Mouse (Mus musculus) cortical plate, adult 2 months (tissue): ENCODE data around the gene Klf14. TPM values are rescaled to one million over a fixed set of nuclear protein-coding genes. Genes with fewer than 3 reads are reported as not detected.

Experiments used
- H3K27ac ChIP-seq: fragments of 200-500 bp; 2 replicates; pipeline ENCODE4 v1.5.1; 2012; ENCODE audit warnings: low read length, control low read depth, inconsistent platforms; ENCODE audit not compliant: insufficient read depth
- H3K4me1 ChIP-seq: fragments of 200-500 bp; 2 replicates; pipeline ENCODE4 v1.6.1; 2011; ENCODE audit warnings: low read length; ENCODE audit not compliant: control insufficient read depth, insufficient read depth
- H3K4me3 ChIP-seq: fragments of 200-500 bp; 2 replicates; pipeline ENCODE4 v1.5.1; 2011; ENCODE audit warnings: mild to moderate bottlenecking, low read length, control low read depth; ENCODE audit not compliant: insufficient read depth
- CTCF ChIP-seq: fragments of 200-500 bp; IDR thresholded peaks from 2 replicates; pipeline ENCODE4 v1.5.1; 2011; ENCODE audit warnings: mild to moderate bottlenecking, control low read depth, low read length; ENCODE audit not compliant: insufficient read depth; ENCODE audit errors: extremely low read depth
- POLR2A ChIP-seq: fragments of 200-500 bp; IDR thresholded peaks from 2 replicates; pipeline ENCODE4 v1.6.1; 2011; ENCODE audit warnings: mild to moderate bottlenecking, low read length, control low read depth; ENCODE audit not compliant: insufficient read depth; ENCODE audit errors: extremely low read depth
- polyA plus RNA-seq: library from polyadenylated mRNA; depleted of rRNA; stranded (reverse); fragments of >200 nt; gene quantifications from 2 replicates; pipeline ENCODE4 v1.2.3, GENCODE M21; 2012; rRNA removed

Klf14 gene
- polyA plus RNA-seq, 1 experiment = 0.19 TPM

DNA sequence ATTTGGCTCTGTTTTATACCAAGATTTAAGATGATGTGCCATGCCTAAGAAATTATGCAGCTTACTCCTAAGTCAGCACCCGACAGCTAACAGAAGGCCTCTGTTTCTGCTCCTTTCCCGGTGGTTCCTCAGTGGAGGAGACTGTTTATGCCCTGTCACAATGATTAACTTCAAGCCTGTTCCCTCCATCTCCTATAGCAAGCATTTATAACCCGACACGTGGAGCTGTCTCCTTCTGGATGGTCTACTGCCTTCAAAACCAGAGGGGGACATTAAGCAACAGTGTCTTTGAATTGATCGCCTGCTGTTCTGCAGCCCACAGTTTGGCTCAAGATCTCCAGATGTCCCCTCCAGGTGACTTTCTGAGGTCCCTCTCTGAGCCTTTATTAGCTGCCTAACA lies 19.6 kb downstream of the Klf14 start:
- Histone ChIP-seq H3K4me1 (no peaks in the 10 kb centered on the region), H3K27ac (no peak overlapping the region), H3K4me3 (no peak overlapping the region)
- TF ChIP-seq POLR2A = no peak
- TF ChIP-seq CTCF = no peak

DNA sequence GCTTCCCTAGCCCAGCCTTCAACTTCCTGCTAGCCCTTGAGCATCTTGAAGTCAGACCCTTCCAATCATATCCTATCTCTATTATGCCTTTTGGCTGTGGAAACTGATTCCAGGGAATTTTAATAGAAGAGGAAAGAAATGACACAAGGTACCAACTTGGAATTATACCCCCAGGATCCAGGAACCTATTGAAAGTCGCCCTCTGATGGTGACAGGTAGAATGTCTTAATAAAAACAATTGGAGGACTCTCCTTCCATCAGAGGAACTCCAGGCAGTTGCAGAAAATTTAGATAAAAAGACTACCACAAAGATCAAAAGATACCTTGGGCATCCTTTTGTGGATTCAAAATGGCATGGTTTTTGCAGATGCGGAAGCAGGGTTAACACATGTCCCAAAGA lies 36.1 kb downstream of the Klf14 start:
- H3K27ac ChIP-seq = no peak overlapping the region
- H3K4me3 ChIP-seq = no peak overlapping the region
- H3K4me1 ChIP-seq = peaks cover 1% of the 10 kb centered on the region; the same call in 1 of the 2 replicates
- no peak for TF ChIP-seq POLR2A

DNA sequence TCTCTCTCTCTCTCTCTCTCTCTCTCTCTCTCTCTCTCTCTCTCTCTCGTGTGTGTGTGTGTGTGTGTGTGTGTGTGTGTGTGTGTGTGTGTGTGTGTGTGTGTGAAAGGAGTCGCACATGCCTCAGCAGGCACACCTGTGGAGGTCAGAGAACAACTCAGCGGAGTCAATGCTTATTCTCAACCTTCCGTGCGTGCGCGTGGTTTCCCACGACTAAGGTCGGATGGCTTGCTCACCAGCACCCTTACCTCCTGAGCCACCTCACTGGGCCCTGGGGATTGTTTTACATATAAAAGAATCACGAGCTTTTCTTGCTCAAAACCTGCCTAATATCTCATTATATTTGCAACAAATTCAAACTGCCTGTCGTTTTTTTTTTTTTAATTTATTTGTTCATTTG lies 37.1 kb downstream of the Klf14 start:
- TF ChIP-seq CTCF (no peak), POLR2A (no peak)
- Histone ChIP-seq H3K4me1 (peaks cover 1% of the 10 kb centered on the region; the same call in 1 of the 2 replicates), H3K4me3 (no peak overlapping the region; the same call in 1 of the 2 replicates), H3K27ac (no peak overlapping the region)

DNA sequence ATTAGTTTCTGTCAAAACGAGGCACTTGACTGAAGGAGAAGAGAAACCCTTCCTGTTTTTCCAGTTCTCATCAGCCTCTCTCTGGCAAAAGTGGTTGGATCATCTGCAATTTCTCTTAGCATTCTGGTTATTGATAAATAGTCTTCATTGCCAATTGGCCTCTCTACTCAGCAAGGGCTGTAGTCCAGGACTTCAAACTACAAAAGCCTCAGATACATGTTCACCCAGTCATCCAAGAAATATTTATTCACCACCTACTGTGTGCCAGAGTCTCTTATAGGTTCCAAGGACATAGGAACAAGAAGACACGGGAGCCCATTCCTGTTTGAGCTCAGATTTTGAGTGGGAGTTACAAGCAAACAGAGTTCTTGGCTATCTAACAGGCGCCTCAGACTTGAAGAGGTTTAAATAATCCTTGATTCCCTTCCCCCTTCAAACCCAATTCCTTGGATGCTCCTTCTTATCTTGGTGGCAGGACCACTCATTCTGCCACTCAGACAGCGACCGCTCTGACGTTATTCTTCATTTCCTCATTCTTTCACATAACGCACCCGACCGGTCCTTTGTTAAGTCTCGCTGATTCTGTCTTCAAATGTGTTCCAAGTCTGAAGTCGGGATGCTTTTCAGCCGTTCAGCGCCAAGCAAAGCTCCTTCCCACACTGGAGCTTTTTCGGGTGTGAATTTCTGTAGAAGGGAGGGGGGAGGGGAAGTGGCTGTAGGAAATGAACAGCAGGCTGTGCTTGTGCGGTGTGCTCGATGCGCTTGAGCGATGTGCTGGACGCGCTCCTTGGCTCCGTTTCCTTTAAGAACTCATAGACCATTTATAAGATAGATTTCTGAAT lies 37.8 kb downstream of the Klf14 start:
- no peak for TF ChIP-seq POLR2A
- TF ChIP-seq CTCF = no peak

DNA sequence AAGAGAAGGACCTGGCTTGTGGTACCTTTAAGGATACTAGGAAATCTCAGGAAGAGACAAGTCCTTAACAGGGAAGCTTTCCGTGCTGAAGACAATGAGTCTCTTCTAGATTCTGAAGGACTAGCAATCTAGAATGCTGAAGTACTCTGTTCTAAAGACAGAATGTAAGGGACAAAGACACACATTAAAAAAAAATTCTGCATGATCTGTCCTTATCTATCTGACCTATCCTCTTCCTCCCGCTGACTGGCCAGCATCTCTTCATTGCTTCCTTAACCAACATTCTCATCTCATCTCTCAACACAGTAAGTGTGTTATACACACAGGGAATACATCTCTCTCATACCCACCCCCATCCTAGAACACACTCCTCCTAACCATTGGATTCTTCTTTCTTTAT lies 43.4 kb downstream of the Klf14 start, which contains the start of gene Tsga13:
Gene Tsga13, minus strand, starts transcription at position 101 of the 400 bp plus-strand sequence.
- TF ChIP-seq CTCF (no peak), POLR2A (no peak)
- H3K4me3 ChIP-seq = no peak within 1 kb of the TSS
- no peaks in the 10 kb centered on the region for H3K4me1 ChIP-seq
- no peak within 1 kb of the TSS for H3K27ac ChIP-seq

More for the DNA sequence above, 37.8 kb downstream of the Klf14 start:
- Histone ChIP-seq H3K4me3 (peak overlapping the region; percentile 19), H3K27ac (no peak overlapping the region), H3K4me1 (peaks cover 1% of the 10 kb centered on the region; the same call in 1 of the 2 replicates)

DNA sequence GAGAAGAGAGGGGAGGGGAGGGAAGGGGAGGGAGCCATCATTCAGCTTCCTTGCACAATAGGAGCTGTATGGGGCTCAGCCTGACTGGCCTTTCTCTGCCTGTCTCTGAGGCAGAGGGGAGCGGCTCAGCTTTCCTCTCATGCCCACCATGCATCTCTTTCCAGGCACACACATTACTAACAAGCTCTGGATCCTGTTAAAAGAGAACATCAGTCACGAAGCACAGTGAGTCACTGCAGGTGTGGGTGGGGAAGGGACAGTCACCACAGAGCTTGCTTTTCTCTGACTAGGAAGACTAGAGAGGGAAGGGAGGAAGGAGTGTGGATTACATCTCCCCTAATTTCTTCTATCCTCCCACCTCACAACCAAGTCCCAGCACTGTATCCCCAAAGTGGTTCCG lies 50.9 kb downstream of the Klf14 start:
- TF ChIP-seq POLR2A = peak; percentile 65
- TF ChIP-seq CTCF = no peak

More for the DNA sequence above, 50.9 kb downstream of the Klf14 start:
- Histone ChIP-seq H3K4me1 (peaks cover 1% of the 10 kb centered on the region; the same call in 1 of the 2 replicates), H3K27ac (no peak overlapping the region), H3K4me3 (no peak overlapping the region)

Other genes starting within 250 kb of the Klf14 start
- 41.8 and 47.8 TPM in 2 replicates for gene Mest, start 235.5 kb downstream of the Klf14 start, polyA plus RNA-seq
- gene Copg2, start 62.3 kb downstream of the Klf14 start, polyA plus RNA-seq = 41.7 and 56.5 TPM in 2 replicates
- gene Tsga13, start 43.5 kb downstream of the Klf14 start, polyA plus RNA-seq = 0.21 and 0.40 TPM in 2 replicates